Mouse (Mus musculus): ENCODE results near the gene Topors. TPM values are rescaled to one million over a fixed set of nuclear protein-coding genes. Genes with fewer than 3 reads are reported as not detected.

Gene Topors
- total RNA-seq, 2 experiments from 2014 or later = 21.6 to 21.7 TPM

GRCm38 (mm10) chr4:40253766-40254165 lies 15.9 kb downstream of the Topors start:
- DNase-seq (ENCODE audit: low spot score in 2 of 2) = no peak

- no peak for DNase-seq (ENCODE audit: low spot score in 2 of 2)
These were observed 18.7 kb downstream of the Topors start for GRCm38 (mm10) chr4:40250984-40251383.

- no peak for DNase-seq (ENCODE audit: low spot score in 2 of 2)
These were observed 25.6 kb downstream of the Topors start for GRCm38 (mm10) chr4:40244035-40244434.

GRCm38 (mm10) chr4:40243006-40243405 lies 26.6 kb downstream of the Topors start:
- DNase-seq (ENCODE audit: low spot score in 2 of 2) = no peak

GRCm38 (mm10) chr4:40241928-40242327 lies 27.7 kb downstream of the Topors start:
- DNase-seq (ENCODE audit: low spot score in 2 of 2) = no peak

- DNase-seq (ENCODE audit: low spot score in 2 of 2) = no peak
These were observed 29.3 kb downstream of the Topors start for GRCm38 (mm10) chr4:40240272-40240744.

- no peak for DNase-seq (ENCODE audit: low spot score in 2 of 2)
These were observed 30.0 kb downstream of the Topors start, which contains the start of gene Ddx58 for GRCm38 (mm10) chr4:40239409-40240271. TSS of gene Ddx58 (minus strand) at chr4:40239828.

- no peak for DNase-seq (ENCODE audit: low spot score in 2 of 2)
These were observed 30.9 kb downstream of the Topors start for GRCm38 (mm10) chr4:40238483-40239408.

- no peak for DNase-seq (ENCODE audit: low spot score in 2 of 2)
These were observed 32.8 kb downstream of the Topors start for GRCm38 (mm10) chr4:40236829-40237228.

GRCm38 (mm10) chr4:40234256-40234655 lies 35.4 kb downstream of the Topors start:
- DNase-seq (ENCODE audit: low spot score in 2 of 2) = no peak

GRCm38 (mm10) chr4:40233062-40233664 lies 36.5 kb downstream of the Topors start:
- no peak for DNase-seq (ENCODE audit: low spot score in 2 of 2)

GRCm38 (mm10) chr4:40229723-40230122 lies 39.9 kb downstream of the Topors start:
- no peak for DNase-seq (ENCODE audit: low spot score in 2 of 2)

- no peak for DNase-seq (ENCODE audit: low spot score in 2 of 2)
These were observed 41.8 kb downstream of the Topors start for GRCm38 (mm10) chr4:40227886-40228285.

- no peak for DNase-seq (ENCODE audit: low spot score in 2 of 2)
These were observed 42.5 kb downstream of the Topors start for GRCm38 (mm10) chr4:40227131-40227530.

GRCm38 (mm10) chr4:40226095-40226494 lies 43.6 kb downstream of the Topors start:
- no peak for DNase-seq (ENCODE audit: low spot score in 2 of 2)

GRCm38 (mm10) chr4:40221876-40222585 lies 47.6 kb downstream of the Topors start:
- DNase-seq (ENCODE audit: low spot score in 2 of 2) = no peak

GRCm38 (mm10) chr4:40221004-40221760 lies 48.5 kb downstream of the Topors start:
- DNase-seq (ENCODE audit: low spot score in 2 of 2) = no peak

GRCm38 (mm10) chr4:40220437-40220836 lies 49.2 kb downstream of the Topors start:
- DNase-seq (ENCODE audit: low spot score in 2 of 2) = no peak

- DNase-seq (ENCODE audit: low spot score in 2 of 2) = no peak
These were observed 51.3 kb downstream of the Topors start for GRCm38 (mm10) chr4:40218382-40218781.

GRCm38 (mm10) chr4:40217910-40218309 lies 51.7 kb downstream of the Topors start:
- DNase-seq (ENCODE audit: low spot score in 2 of 2) = no peak

Data from layer of hippocampus, adult 18-20 months (tissue).